Mouse (Mus musculus) neural tube, embryonic 14.5 days (tissue): Measurements from ENCODE around the gene Cog5. TPM values are rescaled to one million over a fixed set of nuclear protein-coding genes. Genes with fewer than 3 reads are reported as not detected.

ENCODE experiments used
- ATAC-seq: fragments of 200-750 bp; cut with Nextera tagmentation; 2 replicates; pipeline ENCODE4 v1.8.0; 2017; ENCODE audit warnings: low read depth, mild to moderate bottlenecking, moderate TSS enrichment, moderate library complexity
- H3K27ac ChIP-seq: fragments of 300-500 bp; sonication (generic); 2 replicates; pipeline ENCODE4 v1.5.1; 2014; ENCODE audit warnings: low read depth, mild to moderate bottlenecking, control low read depth, low read length, moderate library complexity, mixed read lengths
- H3K27me3 ChIP-seq: fragments of 300-500 bp; sonication (generic); 2 replicates; pipeline ENCODE4 v1.6.1; 2014; ENCODE audit warnings: low read length; ENCODE audit not compliant: control insufficient read depth, insufficient read depth
- H3K36me3 ChIP-seq: fragments of 300-500 bp; sonication (generic); 2 replicates; pipeline ENCODE4 v1.6.1; 2014; ENCODE audit warnings: low read length, mixed read lengths; ENCODE audit not compliant: control insufficient read depth, insufficient read depth
- H3K4me1 ChIP-seq: fragments of 300-500 bp; sonication (generic); 2 replicates; pipeline ENCODE4 v1.6.1; 2014; ENCODE audit warnings: low read length; ENCODE audit not compliant: control insufficient read depth, insufficient read depth
- H3K4me2 ChIP-seq: fragments of 300-500 bp; sonication (generic); 2 replicates; pipeline ENCODE4 v1.6.1; 2014; ENCODE audit warnings: mild to moderate bottlenecking, low read depth, low read length, control low read depth
- H3K4me3 ChIP-seq: fragments of 300-500 bp; sonication (generic); 2 replicates; pipeline ENCODE4 v1.5.1; 2014; ENCODE audit warnings: low read depth, low read length, control low read depth, mixed read lengths
- H3K9ac ChIP-seq: fragments of 300-500 bp; sonication (generic); replicated peaks from 2 replicates; pipeline ENCODE4 v1.6.1; 2014; ENCODE audit warnings: low read depth, mild to moderate bottlenecking, control low read depth, low read length, mixed read lengths
- H3K9me3 ChIP-seq: fragments of 300-500 bp; sonication (generic); 2 replicates; pipeline ENCODE4 v1.6.1; 2016; ENCODE audit warnings: low read length; ENCODE audit not compliant: control insufficient read depth
- WGBS: fragments of 180-500 bp; shearing (Covaris S2); extraction: QIAGEN DNeasy Blood & Tissue Kit; methylation state at CpG from one replicate; pipeline ENCODE4 v1.1.7; 2014; 5-methylcytosine and 5-hydroxymethylcytosine counted together
- polyA plus RNA-seq: library from polyadenylated mRNA; unstranded; fragments of >200 nt; fragmentation: Nextera tagmentation; extraction: Ambion mirVana; gene quantifications from 2 replicates; pipeline ENCODE4 v1.2.1, GENCODE M21; 2014

Cog5 gene
- polyA plus RNA-seq, 1 experiment from 2014 or later: 40.1 TPM

- H3K4me1 ChIP-seq: 0 out of 2 replicates have a peak, but pooled peaks cover 3% of the 10 kb centered on the region
- no peaks in the 10 kb centered on the region for H3K27me3 ChIP-seq
- ATAC-seq: no peak
- no peak overlapping the region; the same call in 1 of the 2 replicates for H3K27ac ChIP-seq
- H3K36me3 ChIP-seq: no peaks in the 10 kb centered on the region
- 47% methylated on average over 7 of the region's 7 CpGs for WGBS
- H3K9me3 ChIP-seq: no peaks in the 10 kb centered on the region
- H3K4me2 ChIP-seq: no peak overlapping the region
- no peak overlapping the region for H3K4me3 ChIP-seq
- no peak overlapping the region for H3K9ac ChIP-seq
These were observed 328.6 kb downstream of the Cog5 start for GRCm38 (mm10) chr12:31983238-31983637.

GRCm38 (mm10) chr12:31983769-31984168 lies 329.1 kb downstream of the Cog5 start:
- 62% methylated on average over 6 of the region's 6 CpGs for WGBS
- H3K27ac ChIP-seq: no peak overlapping the region
- ATAC-seq: no peak
- 0 out of 2 replicates have a peak, but pooled peaks cover 3% of the 10 kb centered on the region for H3K4me1 ChIP-seq
- no peak overlapping the region for H3K4me2 ChIP-seq
- no peaks in the 10 kb centered on the region for H3K36me3 ChIP-seq
- H3K4me3 ChIP-seq: no peak overlapping the region
- H3K9ac ChIP-seq: no peak overlapping the region
- no peaks in the 10 kb centered on the region for H3K9me3 ChIP-seq
- no peaks in the 10 kb centered on the region for H3K27me3 ChIP-seq

DNA sequence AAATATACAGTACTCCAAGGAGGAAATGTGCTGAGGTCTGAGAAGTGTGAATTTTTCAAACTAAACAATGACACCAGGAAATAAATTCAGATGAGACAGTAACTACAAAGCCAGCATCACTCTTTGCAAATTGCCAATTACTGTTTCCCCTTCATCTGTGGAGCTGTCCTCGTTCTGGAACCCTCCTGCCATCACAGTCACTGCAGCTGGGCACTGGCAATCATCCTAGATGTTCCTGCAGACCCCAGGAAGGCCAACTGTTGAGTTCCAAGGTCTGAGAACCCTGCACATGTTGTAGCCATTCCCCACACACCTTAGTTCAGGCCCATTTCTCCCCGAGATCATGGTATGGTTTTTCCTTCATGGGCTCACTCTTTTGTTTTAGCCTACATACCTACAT lies 329.5 kb downstream of the Cog5 start:
- no peak for ATAC-seq
- H3K36me3 ChIP-seq: no peaks in the 10 kb centered on the region
- H3K4me3 ChIP-seq: no peak overlapping the region
- no peaks in the 10 kb centered on the region for H3K27me3 ChIP-seq
- H3K9me3 ChIP-seq: no peaks in the 10 kb centered on the region
- no peak overlapping the region for H3K9ac ChIP-seq
- no peak overlapping the region for H3K4me2 ChIP-seq
- H3K4me1 ChIP-seq: 0 out of 2 replicates have a peak, but pooled peaks cover 3% of the 10 kb centered on the region
- H3K27ac ChIP-seq: no peak overlapping the region
- WGBS: 51% methylated on average over 2 of the region's 2 CpGs

GRCm38 (mm10) chr12:31984664-31985063 lies 330.0 kb downstream of the Cog5 start:
- H3K4me1 ChIP-seq: 0 out of 2 replicates have a peak, but pooled peaks cover 3% of the 10 kb centered on the region
- no peak overlapping the region for H3K9ac ChIP-seq
- H3K27ac ChIP-seq: no peak overlapping the region
- H3K36me3 ChIP-seq: no peaks in the 10 kb centered on the region
- H3K4me3 ChIP-seq: no peak overlapping the region
- no peaks in the 10 kb centered on the region for H3K9me3 ChIP-seq
- 71% methylated on average over 12 of the region's 12 CpGs for WGBS
- peak; percentile 15; the same call in 1 of the 2 replicates for ATAC-seq
- no peaks in the 10 kb centered on the region for H3K27me3 ChIP-seq
- H3K4me2 ChIP-seq: no peak overlapping the region

GRCm38 (mm10) chr12:31985738-31986137 lies 331.1 kb downstream of the Cog5 start:
- Histone ChIP-seq H3K4me3 (no peak overlapping the region), H3K9me3 (no peaks in the 10 kb centered on the region), H3K9ac (no peak overlapping the region), H3K4me1 (0 out of 2 replicates have a peak, but pooled peaks cover 3% of the 10 kb centered on the region), H3K4me2 (no peak overlapping the region), H3K36me3 (no peaks in the 10 kb centered on the region), H3K27me3 (no peaks in the 10 kb centered on the region), H3K27ac (no peak overlapping the region)
- 91% methylated on average over 6 of the region's 6 CpGs for WGBS
- no peak for ATAC-seq

DNA sequence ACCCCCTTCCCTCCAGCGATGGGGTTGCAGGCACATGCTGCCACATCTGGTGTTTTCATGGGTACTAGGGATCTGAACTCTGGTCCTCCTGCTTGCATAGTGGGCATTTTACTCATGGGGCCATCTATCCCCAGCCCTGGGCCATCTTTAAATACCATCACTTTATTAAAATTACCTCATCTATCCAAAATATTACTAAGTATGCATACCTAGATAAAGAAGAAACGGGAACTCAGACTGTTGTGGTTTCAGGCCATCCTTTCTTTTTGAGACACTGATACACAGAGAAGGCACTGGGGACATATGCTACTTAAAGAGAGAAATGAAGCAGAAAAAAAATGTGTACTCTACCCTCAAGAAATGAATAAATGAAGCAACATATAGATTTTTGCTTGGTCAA lies 331.8 kb downstream of the Cog5 start:
- Histone ChIP-seq H3K4me1 (0 out of 2 replicates have a peak, but pooled peaks cover 3% of the 10 kb centered on the region), H3K4me3 (no peak overlapping the region), H3K27ac (no peak overlapping the region), H3K4me2 (no peak overlapping the region), H3K36me3 (no peaks in the 10 kb centered on the region), H3K27me3 (no peaks in the 10 kb centered on the region), H3K9me3 (no peaks in the 10 kb centered on the region), H3K9ac (no peak overlapping the region)
- ATAC-seq: no peak
- WGBS: 95% methylated on average over 2 of the region's 2 CpGs

Other genes with a start within 250 kb of the Cog5 start
- 21.2 and 22.2 TPM in 2 replicates for gene Cbll1, start 155.3 kb upstream of the Cog5 start, polyA plus RNA-seq
- gene Slc26a4, start 94.9 kb upstream of the Cog5 start, polyA plus RNA-seq: 0.11 TPM in 1 of 2 replicates, not detected in the other
- gene Bcap29, start 20.2 kb upstream of the Cog5 start, polyA plus RNA-seq: 33.1 and 33.7 TPM in 2 replicates
- 7.3 and 9.0 TPM in 2 replicates for gene Dus4l, start within 50 bp of the Cog5 start, polyA plus RNA-seq
- 29.3 and 32.5 TPM in 2 replicates for gene Gpr22, start 59.1 kb downstream of the Cog5 start, polyA plus RNA-seq